Mouse (Mus musculus): Measurements from ENCODE around the gene 9530077C05Rik. TPM values are rescaled to one million over a fixed set of nuclear protein-coding genes. Genes with fewer than 3 reads are reported as not detected.

The 9530077C05Rik gene
- total RNA-seq, 2 experiments from 2014 or later: 7.0 to 10.0 TPM

DNA sequence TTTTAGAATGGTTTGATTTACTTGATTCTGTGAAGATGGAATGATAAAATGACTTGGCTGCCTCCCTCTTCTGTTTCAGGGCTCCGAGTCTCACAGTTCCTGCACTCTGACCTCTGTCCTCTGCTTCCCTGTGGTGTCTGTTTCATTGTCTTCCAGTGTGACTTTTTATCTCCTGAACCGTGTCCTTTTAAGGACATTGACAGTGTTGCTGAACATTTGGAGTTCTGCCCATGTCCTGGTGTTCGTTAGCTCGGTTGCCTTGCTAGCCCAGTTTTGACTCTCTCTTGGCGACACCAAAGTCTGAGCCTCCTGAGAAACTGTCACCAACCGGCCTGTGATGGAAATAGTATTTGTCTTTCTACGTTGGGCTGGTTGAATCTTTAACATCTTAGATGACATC, 9.2 kb downstream of the 9530077C05Rik start:
- TF ChIP-seq CTCF (IDR thresholded peaks at IDR 0.05): no peak
- no peak overlapping the region for H3K4me3 ChIP-seq
- DNase-seq (ENCODE audit: extremely low spot score in 1 of 2, low spot score in 2 of 2): no peak
- intact Hi-C loops (cut with DNase I): no loop called here
- no peak overlapping the region for H3K27ac ChIP-seq

DNA sequence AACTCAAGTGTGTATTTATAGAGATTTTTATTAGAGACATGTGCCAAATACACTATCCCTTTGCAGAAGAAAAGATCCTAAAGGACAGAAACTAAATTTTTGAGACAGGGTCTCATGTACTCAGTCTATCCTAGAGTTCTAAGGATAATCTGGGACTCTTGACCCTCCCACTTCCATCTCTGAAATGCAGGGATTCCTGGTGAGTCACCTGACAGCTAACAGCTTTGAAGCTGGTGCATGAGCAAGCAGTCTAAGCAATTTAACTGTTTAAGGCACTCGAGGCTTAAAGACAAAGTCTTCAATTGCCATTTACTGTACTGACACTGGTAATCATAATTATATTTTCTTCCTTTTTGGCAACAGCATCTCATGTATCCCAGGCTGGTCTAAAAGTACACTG, 11.2 kb downstream of the 9530077C05Rik start:
- no peak overlapping the region for H3K4me3 ChIP-seq
- H3K27ac ChIP-seq: no peak overlapping the region
- no peak for DNase-seq (ENCODE audit: extremely low spot score in 1 of 2, low spot score in 2 of 2)
- TF ChIP-seq CTCF (IDR thresholded peaks at IDR 0.05): no peak
- intact Hi-C loops (cut with DNase I): no loop called here

DNA sequence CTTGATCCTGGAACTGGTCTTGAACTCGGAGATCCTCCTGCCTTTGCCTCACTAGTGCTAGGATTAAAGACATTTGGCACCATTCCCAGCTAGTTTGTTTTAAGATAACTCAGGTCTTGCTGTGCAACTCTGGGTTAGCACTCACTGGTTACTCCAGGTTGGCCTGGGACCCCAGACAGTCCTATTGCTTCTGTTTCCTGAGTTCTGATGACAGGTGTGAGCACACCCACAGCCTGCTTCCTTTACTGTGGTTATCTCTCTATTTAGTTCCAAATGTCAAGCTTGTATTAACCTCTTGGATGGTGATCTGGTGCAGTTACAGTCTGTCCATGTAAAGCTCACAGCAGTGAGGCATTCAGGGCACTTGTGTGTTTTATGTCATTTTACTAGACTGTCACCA, 12.2 kb downstream of the 9530077C05Rik start:
- intact Hi-C loops (cut with DNase I): no loop called here
- TF ChIP-seq CTCF (IDR thresholded peaks at IDR 0.05): no peak
- no peak for DNase-seq (ENCODE audit: extremely low spot score in 1 of 2, low spot score in 2 of 2)
- Histone ChIP-seq H3K4me3 (no peak overlapping the region), H3K27ac (no peak overlapping the region)

DNA sequence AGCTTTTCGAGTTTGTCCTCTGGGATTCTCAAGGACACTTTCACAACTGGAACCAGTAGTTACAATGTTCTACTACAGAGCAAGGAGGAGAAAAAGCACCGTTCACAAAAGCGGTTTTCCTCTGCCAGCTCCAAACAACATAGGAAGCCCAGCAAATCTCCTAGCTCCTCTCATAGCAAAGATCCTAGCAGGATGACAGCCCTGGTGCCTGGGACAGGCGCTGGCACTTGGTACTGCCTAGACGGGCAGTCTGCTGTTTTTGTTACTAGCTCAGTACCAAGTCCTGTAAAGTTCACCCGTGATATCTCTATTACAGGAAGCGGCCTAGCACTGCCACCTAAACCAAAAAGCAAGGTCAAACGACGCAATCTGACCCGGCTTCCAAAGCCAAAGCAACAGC, 12.9 kb downstream of the 9530077C05Rik start:
- Histone ChIP-seq H3K4me3 (no peak overlapping the region), H3K27ac (no peak overlapping the region)
- intact Hi-C loops (cut with DNase I): no loop called here
- TF ChIP-seq CTCF (IDR thresholded peaks at IDR 0.05): no peak
- no peak for DNase-seq (ENCODE audit: extremely low spot score in 1 of 2, low spot score in 2 of 2)

DNA sequence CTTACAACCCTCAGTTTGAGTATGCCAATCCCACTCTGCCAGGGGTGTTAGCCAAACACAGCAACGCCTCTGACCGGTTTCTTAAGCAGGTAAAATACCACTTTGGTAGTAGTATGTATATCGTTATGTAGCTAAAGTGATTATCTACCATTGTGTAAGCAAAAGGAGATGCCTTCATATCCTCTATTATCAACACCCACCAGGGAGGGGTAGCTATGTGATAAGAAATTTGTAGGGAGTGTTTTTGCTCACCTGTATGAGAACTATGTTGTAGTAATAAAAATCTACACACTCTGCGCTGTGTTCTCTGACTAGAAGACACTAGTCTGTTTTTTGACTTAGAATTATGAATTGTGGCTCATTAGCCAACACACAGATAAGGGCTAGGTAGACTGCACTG, 13.4 kb downstream of the 9530077C05Rik start:
- intact Hi-C loops (cut with DNase I): no loop called here
- no peak for TF ChIP-seq CTCF (IDR thresholded peaks at IDR 0.05)
- Histone ChIP-seq H3K27ac (no peak overlapping the region), H3K4me3 (no peak overlapping the region)
- no peak for DNase-seq (ENCODE audit: extremely low spot score in 1 of 2, low spot score in 2 of 2)

DNA sequence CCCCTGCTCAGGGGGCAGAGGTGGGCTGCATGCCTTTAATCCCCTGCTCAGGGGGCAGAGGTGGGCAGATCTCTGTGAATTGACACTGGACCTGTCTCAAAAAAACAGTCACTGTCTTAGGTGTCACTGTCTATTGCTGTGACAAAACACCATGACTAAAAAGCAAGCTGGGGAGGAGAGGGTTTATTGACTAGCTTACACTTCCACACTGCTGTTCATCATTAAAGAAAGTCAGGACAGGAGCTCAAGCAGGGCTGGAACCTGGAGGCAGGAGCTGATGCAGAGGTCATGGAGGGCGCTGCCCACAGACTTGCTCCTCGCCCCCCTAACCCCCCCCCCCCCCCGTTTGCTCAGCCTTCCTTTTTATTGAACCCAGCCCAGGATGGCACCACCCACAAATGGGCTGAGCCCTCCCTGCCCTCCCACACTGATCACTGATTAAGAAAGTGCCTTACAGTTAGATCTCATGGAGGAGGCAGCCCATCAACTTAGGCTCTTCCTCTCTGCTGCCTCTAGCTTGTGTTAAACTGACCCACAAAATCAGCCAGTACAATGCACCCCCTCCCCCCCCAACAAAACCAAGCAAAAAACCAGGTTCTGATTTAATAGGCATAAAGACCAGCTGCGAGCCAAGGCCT, 16.8 kb downstream of the 9530077C05Rik start:
- DNase-seq (ENCODE audit: extremely low spot score in 1 of 2, low spot score in 2 of 2): no peak
- no peak for TF ChIP-seq CTCF (IDR thresholded peaks at IDR 0.05)
- intact Hi-C loops (cut with DNase I): no loop called here
- Histone ChIP-seq H3K27ac (no peak overlapping the region), H3K4me3 (no peak overlapping the region)

DNA sequence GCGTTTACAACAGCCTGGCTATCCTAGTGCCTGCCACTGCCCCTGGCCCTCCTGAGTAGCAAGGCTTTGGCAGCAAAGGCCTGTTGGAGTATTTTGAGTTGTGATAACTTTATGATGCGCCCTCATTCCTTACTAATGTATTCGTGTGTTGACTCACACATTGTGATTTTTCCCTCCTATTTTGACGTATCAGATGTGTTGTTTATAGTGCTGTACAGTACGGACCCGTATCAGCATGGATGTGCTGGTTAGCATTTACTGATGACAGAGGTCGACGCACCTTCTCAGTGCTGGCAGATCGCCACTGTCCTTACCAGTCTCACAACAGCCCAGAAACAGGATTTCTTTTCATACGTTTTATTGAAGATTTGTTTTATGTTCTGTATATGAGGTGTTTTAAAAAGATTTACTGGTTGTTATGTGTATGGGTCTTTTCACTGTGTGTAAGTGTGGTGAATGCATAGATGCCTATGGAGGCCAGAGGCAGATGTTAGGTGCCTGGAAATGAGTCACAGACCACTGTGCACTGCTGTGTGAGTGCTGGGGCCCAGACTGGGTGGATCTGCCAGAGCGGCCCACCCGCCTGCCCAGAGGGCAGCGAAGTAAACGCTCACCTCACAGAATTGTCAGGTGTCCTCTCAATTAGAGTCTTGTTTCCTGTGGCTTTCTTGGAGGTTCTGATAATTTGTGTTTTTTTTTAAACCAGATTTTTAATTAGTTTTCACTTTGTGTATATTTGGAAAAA, 17.5 kb downstream of the 9530077C05Rik start:
- no peak overlapping the region for H3K27ac ChIP-seq
- DNase-seq (ENCODE audit: extremely low spot score in 1 of 2, low spot score in 2 of 2): no peak
- TF ChIP-seq CTCF (IDR thresholded peaks at IDR 0.05): no peak
- H3K4me3 ChIP-seq: no peak overlapping the region
- intact Hi-C loops (cut with DNase I): no loop called here

DNA sequence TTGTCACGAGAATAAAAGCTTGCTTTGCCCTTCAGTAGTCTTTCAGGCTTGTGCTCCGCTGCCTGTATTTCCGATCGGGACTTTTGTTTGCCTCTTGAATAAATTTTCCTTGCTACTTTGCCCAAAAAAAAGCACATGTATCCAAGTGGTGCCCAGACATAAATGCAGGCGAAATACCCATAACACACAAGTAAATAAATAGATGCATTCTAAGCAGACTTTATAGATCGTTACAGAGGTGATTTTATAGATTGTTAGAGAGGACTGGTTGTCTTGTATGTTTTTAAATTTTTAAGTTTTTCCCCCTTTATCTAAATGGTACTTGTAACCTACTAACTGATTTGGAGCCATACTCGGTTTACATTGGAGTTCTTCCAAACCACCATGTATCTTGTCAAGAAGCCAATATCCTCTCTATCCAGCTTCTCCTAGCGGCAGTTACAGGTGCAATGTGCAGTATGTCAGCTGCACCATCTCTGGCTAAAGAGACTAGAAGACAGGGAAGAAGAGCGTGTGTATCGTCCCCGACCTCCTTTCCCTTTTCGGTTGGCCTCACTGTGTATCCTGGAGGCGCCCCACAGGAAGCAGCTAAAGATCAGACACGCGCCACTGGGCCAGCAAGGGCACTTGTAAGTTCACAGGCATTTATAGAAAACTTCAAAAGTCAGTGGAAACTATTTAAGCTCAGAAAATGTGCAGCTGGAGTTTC, 18.4 kb downstream of the 9530077C05Rik start:
- Histone ChIP-seq H3K4me3 (no peak overlapping the region), H3K27ac (no peak overlapping the region)
- intact Hi-C loops (cut with DNase I): no loop called here
- TF ChIP-seq CTCF (IDR thresholded peaks at IDR 0.05): no peak; the same call in 1 of the 2 replicates
- no peak for DNase-seq (ENCODE audit: extremely low spot score in 1 of 2, low spot score in 2 of 2)

DNA sequence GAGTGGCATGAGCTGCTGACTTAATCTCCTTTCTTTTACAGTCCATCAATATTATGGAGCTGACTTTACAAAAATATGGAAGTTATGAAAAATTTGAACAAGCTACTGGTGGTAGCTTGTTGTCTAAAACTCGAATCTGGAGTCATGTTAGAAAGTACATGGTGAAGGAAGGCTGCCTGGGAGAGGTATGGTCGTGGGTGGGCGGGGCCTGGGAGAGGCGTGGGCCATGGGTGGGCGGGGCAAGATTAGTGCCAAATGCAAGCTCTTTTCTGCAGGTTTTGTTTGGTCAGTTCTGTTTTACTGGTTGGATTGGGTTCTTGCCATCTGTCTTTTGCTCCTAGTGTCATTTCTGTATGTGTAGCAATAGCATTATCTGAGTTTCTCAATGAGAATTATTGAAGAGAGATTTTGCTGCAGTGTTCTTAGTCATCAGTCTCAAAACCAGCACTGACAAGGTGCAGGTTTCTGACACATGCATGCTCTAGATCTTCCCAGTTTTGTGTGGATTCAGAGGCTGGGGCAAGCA, 19.1 kb downstream of the 9530077C05Rik start:
- intact Hi-C loops (cut with DNase I): no loop called here
- no peak for TF ChIP-seq CTCF (IDR thresholded peaks at IDR 0.05)
- DNase-seq (ENCODE audit: extremely low spot score in 1 of 2, low spot score in 2 of 2): no peak
- Histone ChIP-seq H3K4me3 (no peak overlapping the region), H3K27ac (no peak overlapping the region)

DNA sequence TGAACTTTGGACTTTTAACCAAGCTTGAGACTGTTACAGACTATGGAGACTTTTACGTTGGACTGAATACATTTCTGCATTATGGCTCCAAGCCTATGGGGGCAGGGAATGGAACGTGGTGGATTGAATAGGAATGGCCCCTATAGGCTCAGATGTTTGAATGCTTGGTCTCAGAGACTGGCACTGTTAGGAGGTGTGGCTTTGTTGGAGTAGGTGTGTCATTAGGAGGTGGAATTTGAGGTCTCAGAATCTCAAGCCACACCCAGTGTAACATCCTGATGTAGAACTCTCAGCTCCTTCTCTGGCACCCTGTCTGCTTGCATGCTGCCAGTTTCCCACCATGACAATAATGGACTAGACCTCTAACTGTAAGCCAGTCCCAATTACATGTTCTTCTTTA, 21.9 kb downstream of the 9530077C05Rik start:
- no peak for TF ChIP-seq CTCF (IDR thresholded peaks at IDR 0.05)
- Histone ChIP-seq H3K4me3 (no peak overlapping the region), H3K27ac (no peak overlapping the region)
- no peak for DNase-seq (ENCODE audit: extremely low spot score in 1 of 2, low spot score in 2 of 2)
- intact Hi-C loops (cut with DNase I): no loop called here

DNA sequence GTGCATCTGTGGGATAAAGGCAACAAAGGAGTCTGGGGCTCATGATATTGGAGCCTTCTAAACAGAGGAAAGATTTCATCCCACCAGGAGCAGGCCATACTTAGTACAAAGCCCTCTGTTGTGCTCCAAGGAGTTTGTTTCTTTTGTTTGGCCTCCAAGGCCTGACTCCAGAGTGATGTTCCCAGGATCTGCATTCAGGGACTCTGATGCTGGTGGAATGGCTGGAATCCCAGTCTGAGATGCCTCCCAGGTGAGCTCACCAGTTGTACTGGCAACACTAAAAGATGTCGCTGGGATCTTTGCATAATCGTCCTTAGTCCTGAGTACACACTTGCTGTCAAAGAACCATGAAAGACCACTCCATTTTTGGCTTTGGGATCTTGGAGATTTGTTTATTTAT, 22.8 kb downstream of the 9530077C05Rik start:
- intact Hi-C loops (cut with DNase I): no loop called here

DNA sequence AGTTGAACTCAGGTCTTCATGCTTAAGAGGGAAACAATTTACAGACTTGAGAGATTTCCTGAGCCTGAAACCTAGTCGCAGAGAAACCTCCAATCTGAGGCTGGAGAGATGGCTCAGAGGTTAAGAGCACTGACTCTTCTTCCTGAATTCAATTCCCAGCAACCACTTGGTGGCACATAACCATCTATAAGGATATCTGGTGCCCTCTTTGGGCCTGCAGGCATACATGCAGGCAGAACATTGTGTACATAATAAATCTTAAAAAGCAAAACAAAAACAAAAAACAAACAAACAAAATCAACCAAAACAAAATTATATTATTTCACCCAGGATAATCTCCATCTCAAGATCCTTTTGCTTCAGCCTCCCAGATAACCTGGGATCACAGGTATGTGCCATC, 27.5 kb downstream of the 9530077C05Rik start:
- DNase-seq (ENCODE audit: extremely low spot score in 1 of 2, low spot score in 2 of 2): no peak
- intact Hi-C loops (cut with DNase I): no loop called here
- TF ChIP-seq CTCF (IDR thresholded peaks at IDR 0.05): no peak; the same call in 1 of the 2 replicates
- no peak overlapping the region for H3K4me3 ChIP-seq
- H3K27ac ChIP-seq: no peak overlapping the region

More for the DNA sequence above, 22.8 kb downstream of the 9530077C05Rik start:
- TF ChIP-seq CTCF (IDR thresholded peaks at IDR 0.05): no peak
- Histone ChIP-seq H3K4me3 (no peak overlapping the region), H3K27ac (no peak overlapping the region)
- DNase-seq (ENCODE audit: extremely low spot score in 1 of 2, low spot score in 2 of 2): no peak

Data from left cerebral cortex, adult 2 months (tissue).